Mouse (Mus musculus): ENCODE results near the gene Ppig.
A peak's percentile ranks its signal among the peaks of the same experiment; 100 is the strongest.

The Ppig gene

DNA sequence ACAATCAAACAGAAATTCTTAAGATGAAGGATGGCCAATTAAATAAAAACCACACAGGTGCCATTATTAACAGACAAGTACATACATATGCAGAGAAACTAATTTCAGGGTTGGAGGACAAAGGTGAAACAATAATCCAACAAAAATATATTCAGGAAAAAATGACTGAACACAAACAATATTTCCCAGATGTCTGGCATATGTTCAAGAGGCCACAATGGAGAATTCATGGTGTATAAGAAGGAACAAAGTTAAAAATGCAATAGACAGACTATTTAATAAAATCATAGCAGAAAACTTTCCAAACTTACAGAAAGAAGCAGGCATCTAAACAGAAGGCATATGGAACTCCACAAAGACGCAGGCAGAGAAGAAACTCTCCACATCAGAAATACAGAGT, 42.4 kb downstream of the Ppig start:
- DNase-seq: no peak

DNA sequence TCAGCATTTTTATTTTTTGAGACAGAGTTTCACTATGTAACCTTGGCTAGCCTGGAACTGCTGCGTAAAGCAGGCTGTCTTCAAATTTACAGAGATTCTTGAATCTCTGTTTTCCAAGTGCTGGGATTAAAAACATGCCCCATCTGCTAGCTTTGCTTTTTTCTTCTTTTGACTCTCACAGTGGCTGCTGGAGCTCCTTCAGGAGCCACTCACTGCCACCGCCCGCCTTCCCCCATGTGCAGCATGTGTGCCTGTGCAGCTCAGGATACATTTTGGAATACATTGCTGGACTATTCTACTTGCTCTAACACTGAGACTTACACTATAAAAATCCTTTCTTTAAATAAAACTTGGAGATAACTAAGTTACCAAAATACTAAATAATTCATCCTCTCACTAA, 51.0 kb downstream of the Ppig start:
- DNase-seq: no peak

DNA sequence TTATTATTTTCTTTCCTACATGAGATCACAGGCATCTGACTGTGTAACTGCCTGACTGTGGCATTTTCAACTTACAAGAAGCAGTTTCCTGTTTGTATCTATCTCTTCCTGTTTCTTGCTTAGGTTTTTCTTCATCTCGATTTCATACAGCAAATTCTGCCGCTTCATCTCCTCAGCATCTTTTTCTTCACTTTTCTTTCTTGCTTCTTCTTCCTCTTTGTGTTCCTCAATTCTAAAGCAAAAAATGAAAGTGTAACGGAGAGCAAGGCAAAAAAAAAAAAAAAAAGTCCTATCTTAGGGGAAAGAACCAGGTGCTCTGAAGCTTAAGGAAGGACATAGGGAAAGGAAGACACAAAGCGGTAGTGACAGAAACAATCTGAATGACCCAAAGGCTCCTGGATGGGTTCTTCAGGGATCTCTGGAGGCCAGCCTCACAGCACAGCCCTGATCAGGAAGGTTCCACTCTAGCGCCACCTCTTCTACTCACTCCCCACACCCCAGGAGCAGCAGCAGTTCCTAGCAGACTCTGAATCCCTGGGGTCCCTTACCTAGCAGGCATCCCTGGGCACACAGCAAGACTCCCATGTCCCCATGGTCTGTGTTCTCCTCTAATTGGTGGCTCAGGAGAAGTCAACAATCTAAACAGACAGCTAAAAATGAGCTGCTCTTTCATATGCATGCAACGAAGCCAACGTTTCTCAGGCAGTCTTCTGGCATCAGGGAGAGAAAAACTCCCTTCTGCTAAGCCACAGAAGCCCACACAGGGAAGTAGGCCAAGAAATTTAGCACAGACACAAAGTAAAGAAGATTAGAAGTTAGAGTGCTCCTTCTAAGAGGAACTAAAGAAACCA, 55.9 kb downstream of the Ppig start:
- no peak for DNase-seq

DNA sequence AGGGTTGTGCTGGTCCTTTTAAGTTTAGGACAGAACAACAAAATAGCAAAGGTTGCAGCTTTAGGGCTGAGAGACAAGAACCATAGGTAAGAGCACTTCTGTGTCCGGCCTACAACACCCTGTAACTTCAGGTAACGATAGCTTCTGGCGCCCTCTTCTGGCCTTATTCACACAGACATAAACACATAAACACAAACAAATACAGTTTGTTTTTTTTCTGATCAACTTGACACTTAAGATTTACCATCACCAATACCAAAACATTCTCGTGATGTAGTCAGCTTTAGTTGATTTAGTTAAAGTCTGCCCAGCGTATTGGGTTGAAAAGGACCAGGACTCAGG, 56.5 kb downstream of the Ppig start:
- DNase-seq: no peak

DNA sequence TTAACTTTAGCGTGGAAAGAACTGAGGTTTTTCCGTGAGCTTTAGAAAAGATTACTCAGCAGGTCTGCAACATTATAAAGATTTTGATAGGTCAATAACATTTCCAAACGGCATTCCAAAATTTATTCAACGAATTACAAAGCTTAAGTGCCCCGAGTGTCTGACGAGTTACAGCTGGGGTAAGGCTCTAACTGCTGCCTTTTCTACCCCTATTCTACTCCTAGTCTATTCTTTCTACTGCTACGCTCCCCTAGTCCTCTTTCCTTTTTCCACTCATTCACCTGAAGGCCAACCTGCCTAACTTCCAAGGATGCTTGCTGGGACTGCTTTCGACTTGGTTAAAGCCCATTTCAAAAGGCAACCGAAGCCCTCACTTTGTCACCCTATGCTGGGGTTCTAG, 66.6 kb downstream of the Ppig start:
- no peak for DNase-seq

DNA sequence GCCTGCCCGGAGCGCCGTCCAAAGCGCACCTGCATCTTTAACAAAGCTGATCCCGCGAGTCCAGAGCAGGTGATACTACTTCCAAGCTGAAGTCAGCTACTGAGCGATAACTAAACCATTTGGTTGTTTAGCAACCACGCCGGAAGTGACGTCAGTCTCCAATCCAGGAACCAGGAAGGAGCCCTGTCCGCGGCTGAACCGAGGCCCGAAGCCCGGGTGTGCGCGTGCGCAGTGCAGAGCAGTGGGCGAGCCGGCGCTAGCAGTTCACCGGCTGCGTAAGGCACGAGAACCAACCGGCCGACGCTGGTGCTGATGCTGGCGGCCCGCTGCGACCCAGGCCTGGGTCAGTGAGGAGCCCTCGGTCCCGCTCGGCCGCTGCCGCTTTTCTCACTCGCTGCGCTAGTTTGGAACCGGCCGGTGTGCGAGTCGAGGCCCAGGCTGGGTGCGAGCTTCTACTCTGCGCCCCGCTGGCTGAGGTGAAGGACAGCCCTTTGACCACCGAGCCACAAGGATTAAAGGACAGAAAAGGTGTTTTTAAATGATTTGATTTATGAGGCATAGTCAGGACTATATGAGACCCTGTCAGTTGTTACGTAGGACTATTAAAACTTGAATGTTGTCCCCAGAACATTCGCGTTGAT, 67.2 kb downstream of the Ppig start, which contains the start of the genes Ccdc173 and Phospho2:
Gene Ccdc173 (minus strand): TSS at position 147 of the 641 bp plus-strand sequence.
Gene Phospho2 (plus strand): TSS at position 195 of the 641 bp plus-strand sequence.
- DNase-seq: peak; percentile 98

DNA sequence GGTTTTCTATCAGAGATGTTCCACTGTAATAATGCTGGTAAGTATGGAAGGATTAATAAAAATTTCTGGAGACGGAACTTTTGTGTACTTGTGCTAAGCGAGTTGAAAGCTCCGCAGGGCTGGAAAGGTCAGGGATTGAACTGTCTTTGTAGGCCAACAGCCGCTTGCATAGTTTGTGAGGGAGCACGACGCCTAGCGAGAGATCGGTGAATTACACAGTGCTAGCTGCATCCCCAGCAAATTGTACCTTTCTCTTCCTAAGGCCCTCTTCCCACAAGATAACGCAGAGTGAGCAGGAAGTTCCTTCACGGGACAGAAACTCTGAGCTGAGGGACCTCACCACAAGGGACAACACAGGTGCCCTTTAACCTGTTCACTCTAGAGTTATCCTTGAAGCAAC, 67.9 kb downstream of the Ppig start:
- peak; percentile 76 for DNase-seq

DNA sequence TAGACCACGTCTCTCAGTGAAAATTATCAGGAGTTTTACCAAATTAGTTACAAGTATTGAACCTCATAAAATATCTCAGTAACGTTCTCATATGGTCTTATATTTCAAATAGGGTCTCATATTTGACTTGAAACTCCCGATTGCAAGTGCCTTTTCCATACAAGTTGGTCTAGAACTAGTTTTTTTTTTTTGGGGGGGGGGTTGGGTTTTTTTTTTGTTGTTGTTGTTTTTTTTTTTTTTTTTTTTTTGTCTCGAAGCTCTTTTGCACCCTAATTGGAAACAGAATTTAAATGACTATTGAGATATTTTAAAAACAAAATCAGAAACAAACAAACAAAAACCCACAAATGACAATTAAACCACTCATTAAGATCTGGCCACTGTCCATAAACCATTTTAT, 68.4 kb downstream of the Ppig start:
- DNase-seq: no peak

DNA sequence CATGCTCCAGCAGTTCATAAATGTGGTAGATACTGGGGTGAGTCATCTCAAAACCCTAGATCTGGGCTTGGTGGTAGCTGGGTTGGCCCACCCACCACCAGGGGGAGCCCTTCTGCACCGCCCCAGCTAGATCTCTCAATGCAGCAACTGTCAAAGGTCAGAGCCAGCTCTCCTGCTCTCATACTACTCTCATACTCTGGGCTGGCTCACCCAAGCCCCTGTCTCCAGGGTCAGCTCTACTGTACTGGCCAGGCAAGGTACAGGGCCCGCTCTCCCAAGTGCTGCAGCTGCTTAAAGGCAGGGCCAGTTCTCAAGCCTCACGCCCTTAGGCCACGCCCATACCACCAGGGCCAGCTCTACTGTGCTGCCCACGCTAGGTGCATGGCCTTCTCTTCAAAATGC, 80.6 kb downstream of the Ppig start:
- DNase-seq: peak; percentile 34
